Mouse (Mus musculus) hindbrain, embryonic 10.5 days (tissue): ENCODE results near the gene Zfp960. TPM values are rescaled to one million over a fixed set of nuclear protein-coding genes. Genes with fewer than 3 reads are reported as not detected.
A peak's percentile ranks its signal among the peaks of the same experiment; 100 is the strongest.
"Not testable (repeated sequence)": the region's sequence is repeated elsewhere in the genome, so short reads cannot be mapped to it uniquely, and the experiment has no call there.

Experiments used
- DNase-seq: peaks from one replicate; pipeline ENCODE4 v3.0.0-alpha.2; 2017; ENCODE audit warnings: low spot score
- H3K27ac ChIP-seq: fragments of 300-500 bp; sonication (generic); 2 replicates; pipeline ENCODE4 v1.5.1; 2016; ENCODE audit warnings: mild to moderate bottlenecking, moderate library complexity
- H3K27me3 ChIP-seq: fragments of 300-500 bp; sonication (generic); 2 replicates; pipeline ENCODE4 v1.6.1; 2016; ENCODE audit warnings: mild to moderate bottlenecking; ENCODE audit not compliant: poor library complexity, insufficient read depth, severe bottlenecking
- H3K36me3 ChIP-seq: fragments of 300-500 bp; sonication (generic); 2 replicates; pipeline ENCODE4 v1.6.1; 2016; ENCODE audit warnings: mild to moderate bottlenecking, moderate library complexity
- H3K4me1 ChIP-seq: fragments of 300-500 bp; sonication (generic); replicated peaks from 2 replicates; pipeline ENCODE4 v1.6.1; 2016; ENCODE audit warnings: mild to moderate bottlenecking
- H3K4me3 ChIP-seq: fragments of 300-500 bp; sonication (generic); 2 replicates; pipeline ENCODE4 v1.5.1; 2016; ENCODE audit warnings: mild to moderate bottlenecking, moderate library complexity
- H3K9me3 ChIP-seq: fragments of 300-500 bp; sonication (generic); 2 replicates; pipeline ENCODE4 v1.6.1; 2016; ENCODE audit warnings: mild to moderate bottlenecking, moderate library complexity
- WGBS: fragments of 180-500 bp; shearing (Covaris S2); methylation state at CpG from one replicate; pipeline ENCODE4 v1.1.7; 2016; 5-methylcytosine and 5-hydroxymethylcytosine counted together
- polyA plus RNA-seq: library from polyadenylated mRNA; unstranded; fragments of >200 nt; fragmentation: Nextera tagmentation; extraction: Ambion mirVana; gene quantifications from 2 replicates; pipeline ENCODE4 v1.2.1, GENCODE M21; 2016

The Zfp960 gene
- polyA plus RNA-seq = 2.9 and 4.8 TPM in 2 replicates

- Histone ChIP-seq H3K9me3 (peaks cover 11% of the 10 kb centered on the region; the same call in 1 of the 2 replicates), H3K4me3 (peak within 1 kb of the TSS; percentile 55), H3K27ac (peak within 1 kb of the TSS; percentile 82)
- not testable (repeated sequence) for H3K36me3 ChIP-seq, H3K4me1 ChIP-seq, H3K27me3 ChIP-seq
- 2% methylated on average over 21 of the region's 21 CpGs for WGBS
- DNase-seq = peak; percentile 75
Measured at GRCm38 (mm10) chr17:17063628-17064494, at the start of gene Zfp960. TSS of gene Zfp960 (plus strand) at chr17:17064113.

GRCm38 (mm10) chr17:17018071-17018470 is 45.8 kb upstream of the Zfp960 start:
- H3K4me3 ChIP-seq, H3K27ac ChIP-seq, H3K4me1 ChIP-seq, H3K27me3 ChIP-seq, DNase-seq: not testable (repeated sequence)
- Histone ChIP-seq H3K9me3 (peaks cover 45% of the 10 kb centered on the region), H3K36me3 (peaks cover 16% of the 10 kb centered on the region)
- 98% methylated on average over 2 of the region's 2 CpGs for WGBS

- not testable (repeated sequence) for H3K27ac ChIP-seq, H3K9me3 ChIP-seq, H3K36me3 ChIP-seq, H3K27me3 ChIP-seq, H3K4me1 ChIP-seq, DNase-seq, H3K4me3 ChIP-seq
- WGBS = 79% methylated on average over 1 of the region's 1 CpGs
Measured at GRCm38 (mm10) chr17:17059566-17059965, 4.3 kb upstream of the Zfp960 start.

GRCm38 (mm10) chr17:17120830-17121502 is 57.1 kb downstream of the Zfp960 start, which contains the start of gene Zfp97:
TSS of gene Zfp97 (plus strand) at chr17:17121415.
- no CpG with 5 or more reads among the region's 8 CpGs for WGBS
- not testable (repeated sequence) for H3K27ac ChIP-seq, H3K36me3 ChIP-seq, H3K27me3 ChIP-seq, H3K4me3 ChIP-seq, H3K4me1 ChIP-seq, DNase-seq, H3K9me3 ChIP-seq

Other genes with a start within 250 kb of the Zfp960 start
- 3.4 and 4.4 TPM in 2 replicates for gene Zfp97, start 57.3 kb downstream of the Zfp960 start, polyA plus RNA-seq